ENCODE assay signal across 8 mouse cellular contexts in the genomic region with DNA sequence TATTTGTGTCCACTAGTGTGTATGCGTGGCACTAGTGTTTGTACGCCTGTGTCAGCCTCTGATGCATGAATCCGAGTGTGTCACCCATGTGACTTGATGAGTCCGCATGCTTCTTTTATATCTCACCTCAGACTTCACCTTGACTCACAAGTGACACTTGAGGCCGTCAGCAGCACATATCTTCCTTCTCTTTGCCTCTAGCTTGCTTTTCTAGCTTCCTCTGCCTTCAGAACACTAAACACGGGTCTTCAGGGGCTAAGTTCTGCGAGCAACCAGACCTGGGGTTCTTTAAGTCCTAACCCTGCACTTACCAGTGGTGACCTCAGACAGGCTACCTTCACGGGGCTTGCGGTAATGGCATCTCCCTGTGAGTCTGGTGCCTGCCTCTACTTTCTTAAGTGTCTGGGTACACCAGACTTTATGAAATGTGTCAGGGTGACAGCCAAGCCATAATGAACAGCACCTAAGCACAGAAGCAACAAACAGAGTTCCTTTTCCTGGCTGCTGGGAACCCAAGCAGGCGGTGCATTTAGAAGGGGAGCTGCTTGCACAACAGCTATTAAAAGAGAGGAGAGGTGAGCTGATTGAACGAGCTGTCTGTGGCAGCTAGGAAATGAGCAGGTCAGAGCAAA. TPM values are rescaled to one million over a fixed set of nuclear protein-coding genes. Genes with fewer than 3 reads are reported as not detected.
A peak's percentile ranks its signal among the peaks of the same experiment; 100 is the strongest.
DNase-seq lines count a peak whose midpoint lies in the region; ATAC-seq lines count a peak whose summit lies in the region.

No protein-coding gene starts in this region.

- H3K27me3 ChIP-seq in forebrain, embryonic 13.5 days = no peaks in the 10 kb centered on the region
- no peaks in the 10 kb centered on the region for H3K27me3 ChIP-seq in limb, embryonic 13.5 days
- no peaks in the 10 kb centered on the region for H3K27me3 ChIP-seq in neural tube, embryonic 15.5 days (replicated peaks)

- peak overlapping the region; percentile 39; the same call in 1 of the 2 replicates for H3K9ac ChIP-seq in forebrain, embryonic 13.5 days
- H3K9ac ChIP-seq in limb, embryonic 13.5 days = peak overlapping the region; percentile 25; the same call in 1 of the 2 replicates
- H3K9ac ChIP-seq in neural tube, embryonic 15.5 days (replicated peaks) = no peak overlapping the region

- ATAC-seq in forebrain, embryonic 13.5 days = no peak
- no peak for ATAC-seq in limb, embryonic 13.5 days (ENCODE audit: low FRiP score, low read depth)
- ATAC-seq in neural tube, embryonic 15.5 days (ENCODE audit: low FRiP score) = peak; percentile 2; the same call in 1 of the 2 replicates

- no peaks in the 10 kb centered on the region for H3K36me3 ChIP-seq in forebrain, embryonic 13.5 days (ENCODE audit: poor library complexity, severe bottlenecking)
- H3K36me3 ChIP-seq in limb, embryonic 13.5 days = no peaks in the 10 kb centered on the region
- H3K36me3 ChIP-seq in neural tube, embryonic 15.5 days = no peaks in the 10 kb centered on the region

- WGBS in forebrain, embryonic 13.5 days = 65% methylated on average over 11 of the region's 11 CpGs
- 58% methylated on average over 11 of the region's 11 CpGs for WGBS in limb, embryonic 13.5 days
- WGBS in neural tube, embryonic 15.5 days = 59% methylated on average over 11 of the region's 11 CpGs

- peaks cover 48% of the 10 kb centered on the region for H3K4me1 ChIP-seq in forebrain, embryonic 13.5 days
- peaks cover 41% of the 10 kb centered on the region for H3K4me1 ChIP-seq in limb, embryonic 13.5 days
- peaks cover 34% of the 10 kb centered on the region for H3K4me1 ChIP-seq in neural tube, embryonic 15.5 days

- no peaks in the 10 kb centered on the region for H3K9me3 ChIP-seq in forebrain, embryonic 13.5 days (replicated peaks)
- no peaks in the 10 kb centered on the region for H3K9me3 ChIP-seq in limb, embryonic 13.5 days
- no peaks in the 10 kb centered on the region for H3K9me3 ChIP-seq in neural tube, embryonic 15.5 days (replicated peaks)

- H3K27ac ChIP-seq in forebrain, embryonic 13.5 days = peak overlapping the region; percentile 55; the same call in 1 of the 2 replicates
- H3K27ac ChIP-seq in limb, embryonic 13.5 days = peak overlapping the region; percentile 39; the same call in 1 of the 2 replicates
- H3K27ac ChIP-seq in neural tube, embryonic 15.5 days (replicated peaks) = peak overlapping the region; percentile 73

- H3K4me2 ChIP-seq in forebrain, embryonic 13.5 days = peak overlapping the region; percentile 51
- H3K4me2 ChIP-seq in limb, embryonic 13.5 days (replicated peaks) = peak overlapping the region; percentile 53
- H3K4me2 ChIP-seq in neural tube, embryonic 15.5 days = peak overlapping the region; percentile 45

- peak; percentile 46 for DNase-seq in thymus, postnatal 4 days
- DNase-seq in thymus, adult 18-20 months = no peak
- no peak for DNase-seq in layer of hippocampus, postnatal 25 days (ENCODE audit: extremely low spot score in 1 of 2, low spot score in 1 of 2)
- DNase-seq in kidney, postnatal 25 days = no peak
- no peak for DNase-seq in kidney, adult 9 months

- H3K4me3 ChIP-seq in forebrain, embryonic 13.5 days = no peak overlapping the region
- H3K4me3 ChIP-seq in limb, embryonic 13.5 days = no peak overlapping the region
- no peak overlapping the region for H3K4me3 ChIP-seq in neural tube, embryonic 15.5 days (replicated peaks)

RNA-seq across cellular contexts. Expression of a gene that starts 51.9 kb away (rescaled TPM):
- polyA plus RNA-seq in forebrain, embryonic 13.5 days (2015; fragmentation: Nextera tagmentation; extraction: Ambion mirVana) = 54.2 and 54.8 TPM in 2 replicates
- 39.2 and 41.2 TPM in 2 replicates for polyA plus RNA-seq in limb, embryonic 13.5 days (2015; fragmentation: Nextera tagmentation; extraction: Ambion mirVana)
- 53.3 and 69.9 TPM in 2 replicates for polyA plus RNA-seq in neural tube, embryonic 15.5 days (2015; fragmentation: Nextera tagmentation; extraction: Ambion mirVana)
- total RNA-seq in layer of hippocampus, postnatal 25 days (2021) = 10 to 100 TPM; 68.0 to 70.8 TPM
